Mouse (Mus musculus) Muller cell, postnatal 12 days (primary cell): ENCODE results near the gene Ppp4r3a.
"Not testable (repeated sequence)": the region's sequence is repeated elsewhere in the genome, so short reads cannot be mapped to it uniquely, and the experiment has no call there.

ENCODE experiments used
- DNase-seq: peaks from one replicate; pipeline ENCODE4 v3.0.0-alpha.2; 2015; ENCODE audit errors: inconsistent ontology term

Ppp4r3a gene

GRCm38 (mm10) chr12:101083076-101083838 lies at the start of gene Ppp4r3a:
Gene Ppp4r3a (minus strand): TSS chr12:101083702.
- DNase-seq = peak; percentile 97

DNA sequence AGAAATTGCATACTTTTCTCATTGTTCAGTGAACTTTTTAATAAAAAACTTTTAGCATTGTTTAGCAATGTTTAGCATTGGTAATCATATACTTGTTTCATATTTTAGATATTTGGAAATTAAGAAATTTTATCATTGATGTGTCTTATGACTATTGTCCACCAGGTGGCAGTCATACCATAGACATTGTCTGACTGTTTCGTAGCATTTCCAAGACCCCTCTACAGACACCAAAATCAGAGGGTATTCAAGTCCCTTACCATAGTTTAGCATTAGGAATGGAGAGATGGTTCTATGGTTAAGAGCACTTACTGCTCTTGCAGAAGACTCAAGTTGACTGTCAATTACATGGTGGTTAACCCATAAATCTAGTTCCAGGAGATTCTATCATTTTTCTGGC lies 39.5 kb upstream of the Ppp4r3a start:
- DNase-seq = peak; percentile 1

- DNase-seq = not testable (repeated sequence)
Observed at GRCm38 (mm10) chr12:101122066-101122465, 38.6 kb upstream of the Ppp4r3a start.

- DNase-seq = not testable (repeated sequence)
Observed at GRCm38 (mm10) chr12:101109794-101110585, 26.5 kb upstream of the Ppp4r3a start.

GRCm38 (mm10) chr12:101107722-101108121 lies 24.2 kb upstream of the Ppp4r3a start:
- no peak for DNase-seq

DNA sequence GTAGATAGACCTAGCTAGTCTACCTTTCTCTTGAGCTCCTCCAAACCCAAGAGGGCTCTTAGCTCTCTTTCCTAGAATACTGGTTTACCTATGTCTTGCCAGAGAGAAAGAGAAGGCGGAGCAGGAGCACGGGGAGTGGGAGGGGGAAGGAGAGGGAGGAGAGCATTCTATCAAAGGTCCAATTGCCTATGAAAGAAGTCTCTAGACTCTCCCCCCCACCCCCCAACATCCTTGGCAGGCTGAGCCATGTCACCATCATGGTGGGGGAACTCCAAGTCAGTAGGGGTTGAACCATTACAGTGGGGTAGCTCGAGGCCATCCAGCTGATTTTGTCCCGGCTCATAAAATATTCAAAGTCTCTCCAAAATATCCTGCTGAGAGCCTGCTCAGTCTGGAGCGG lies 22.1 kb upstream of the Ppp4r3a start:
- DNase-seq = no peak

GRCm38 (mm10) chr12:101102648-101103047 lies 19.1 kb upstream of the Ppp4r3a start:
- DNase-seq = no peak

DNA sequence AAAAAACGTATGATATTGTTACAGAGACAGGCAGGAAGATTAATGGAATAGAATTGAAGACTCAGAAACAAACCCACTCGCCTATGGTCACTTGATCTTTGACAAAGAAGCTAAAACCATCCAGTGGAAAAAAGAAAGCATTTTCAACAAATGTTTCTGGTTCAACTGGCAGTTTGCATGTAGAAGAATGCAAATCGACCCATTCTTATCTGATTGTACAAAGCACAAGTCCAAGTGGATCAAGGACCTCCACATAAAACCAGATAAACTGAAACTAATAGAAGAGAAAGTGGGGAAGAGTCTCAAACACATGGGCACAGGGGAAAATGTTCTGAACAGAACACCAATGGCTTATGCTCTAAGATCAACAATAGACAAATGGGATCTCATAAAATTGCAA lies 10.2 kb upstream of the Ppp4r3a start:
- DNase-seq = not testable (repeated sequence)

DNA sequence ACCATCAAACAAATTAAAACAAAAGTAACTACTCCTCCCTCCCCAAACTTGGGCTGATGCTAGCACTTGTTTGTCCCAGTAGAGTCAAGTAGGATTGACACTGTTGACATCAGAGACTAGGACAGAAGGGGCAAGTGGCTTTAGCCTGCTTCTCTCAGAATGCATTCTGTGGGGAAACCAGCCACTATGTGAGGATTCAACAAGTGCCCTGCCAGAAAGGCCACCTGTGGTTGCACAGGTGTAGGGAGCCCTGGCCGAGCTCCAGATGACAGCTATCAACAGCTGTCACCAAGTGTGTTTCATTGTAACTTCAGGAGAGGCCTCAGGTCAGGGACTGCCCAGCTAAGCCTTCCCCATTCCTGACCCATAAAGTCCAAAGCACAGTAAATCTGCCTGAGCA lies 6.5 kb upstream of the Ppp4r3a start:
- DNase-seq = no peak

- no peak for DNase-seq
Observed at GRCm38 (mm10) chr12:101087406-101087805, 3.9 kb upstream of the Ppp4r3a start.

DNA sequence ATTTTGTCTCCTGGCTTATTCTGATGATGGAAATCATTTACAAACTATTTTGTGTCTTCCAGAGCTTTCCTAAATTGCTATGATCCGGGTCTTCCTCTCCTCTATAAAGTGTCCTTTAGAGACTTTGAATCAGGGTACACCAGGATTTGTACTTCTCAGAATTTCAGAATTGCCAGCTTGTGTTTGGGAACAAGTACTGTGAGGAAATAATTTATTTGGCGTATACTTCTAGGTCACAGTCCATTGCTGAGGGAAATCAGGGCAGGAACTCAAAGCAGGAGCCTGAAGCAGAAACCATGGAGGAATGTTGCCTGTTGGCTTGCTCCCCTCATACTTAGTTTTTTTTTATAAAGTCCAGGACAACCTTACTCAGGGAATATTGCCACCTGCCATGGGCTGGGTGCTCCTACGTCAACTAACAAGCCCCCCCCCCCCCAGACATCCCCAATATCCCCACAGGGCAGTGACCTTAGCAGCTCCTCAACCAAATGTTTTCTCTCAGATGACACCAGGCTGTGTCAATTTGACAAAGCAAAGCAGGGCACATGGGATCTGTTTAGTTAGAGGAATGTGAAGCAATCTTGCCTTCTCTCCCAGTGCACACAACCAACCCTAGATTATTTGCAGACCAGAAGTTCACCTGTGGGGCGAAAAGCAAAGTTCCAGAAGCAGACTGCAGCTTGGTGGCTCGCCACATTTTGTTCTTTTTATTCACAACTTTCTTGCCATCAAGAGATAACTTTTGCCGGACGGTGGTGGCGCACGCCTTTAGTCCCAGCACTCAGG lies 1.6 kb upstream of the Ppp4r3a start:
- DNase-seq = no peak

DNA sequence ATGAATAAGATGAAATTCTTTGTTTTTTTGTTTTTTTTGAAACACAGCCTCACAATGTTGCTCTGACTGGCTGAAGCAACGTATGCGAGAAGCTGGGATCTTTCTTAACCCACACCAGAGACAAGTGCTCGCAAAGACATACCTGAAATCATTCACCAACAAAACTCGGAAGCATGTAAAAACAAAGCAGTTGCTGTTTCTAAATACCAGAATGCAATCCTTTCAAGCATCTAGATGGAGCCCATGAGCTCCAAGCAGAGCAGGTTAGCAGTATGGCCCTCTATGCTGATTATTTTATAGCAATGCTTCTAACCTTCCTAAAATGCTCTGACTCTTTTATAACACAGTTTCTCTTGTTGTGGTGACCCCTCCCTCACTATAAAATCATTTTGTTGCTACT lies 735 bp upstream of the Ppp4r3a start:
- no peak for DNase-seq

- DNase-seq = no peak
Observed at GRCm38 (mm10) chr12:101083839-101084195, 315 bp upstream of the Ppp4r3a start.

- peak; percentile 34 for DNase-seq
Observed at GRCm38 (mm10) chr12:101082296-101083075, 1.0 kb downstream of the Ppp4r3a start.

DNA sequence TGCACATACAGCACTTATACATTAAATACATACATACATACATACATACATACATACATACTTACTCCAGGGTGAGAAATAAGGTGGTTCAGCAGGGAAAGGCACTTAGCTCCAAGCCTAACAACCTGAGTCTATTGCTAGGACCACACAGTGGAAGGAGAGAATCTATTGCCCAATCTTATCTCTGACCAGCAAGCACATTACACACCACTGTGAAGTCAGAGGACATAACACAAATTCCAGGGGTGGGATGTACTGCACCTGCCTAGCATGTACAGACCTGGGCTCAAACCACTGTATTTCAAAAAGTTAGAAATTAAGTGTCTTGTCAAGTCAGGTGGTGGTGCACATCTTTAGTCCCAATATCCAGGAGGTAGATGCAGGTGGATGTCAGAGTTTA lies 5.5 kb downstream of the Ppp4r3a start:
- DNase-seq = no peak

- DNase-seq = no peak
Observed at GRCm38 (mm10) chr12:101075433-101075832, 8.1 kb downstream of the Ppp4r3a start.

DNA sequence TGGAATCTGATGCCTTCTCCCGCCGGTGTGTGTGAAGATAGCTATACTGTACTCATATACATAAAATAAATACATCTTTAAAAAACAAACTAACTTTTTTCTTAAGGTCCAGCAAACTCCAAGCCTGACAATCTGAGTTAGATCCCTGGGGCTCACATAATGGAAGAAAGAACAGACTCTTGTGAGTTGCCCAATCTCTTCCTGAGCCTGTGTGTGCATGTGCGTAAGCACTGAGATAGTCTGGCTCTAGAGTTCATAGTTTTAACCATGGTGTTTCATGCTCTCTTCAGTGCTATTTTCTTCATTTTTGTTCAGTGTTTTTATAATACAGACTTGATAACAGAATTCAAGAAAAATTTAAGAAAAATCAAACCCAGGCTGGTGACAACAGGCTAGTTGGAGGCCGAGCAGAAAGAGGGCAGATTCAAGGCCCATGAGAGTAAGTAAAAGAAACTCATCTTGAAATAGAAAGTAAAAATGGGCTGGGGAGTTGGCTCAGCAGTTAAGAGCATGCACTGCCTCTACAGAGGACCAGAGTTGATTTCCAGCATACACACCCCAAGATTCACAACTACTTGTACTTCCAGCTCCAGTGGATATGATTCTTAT lies 8.6 kb downstream of the Ppp4r3a start:
- no peak for DNase-seq

DNA sequence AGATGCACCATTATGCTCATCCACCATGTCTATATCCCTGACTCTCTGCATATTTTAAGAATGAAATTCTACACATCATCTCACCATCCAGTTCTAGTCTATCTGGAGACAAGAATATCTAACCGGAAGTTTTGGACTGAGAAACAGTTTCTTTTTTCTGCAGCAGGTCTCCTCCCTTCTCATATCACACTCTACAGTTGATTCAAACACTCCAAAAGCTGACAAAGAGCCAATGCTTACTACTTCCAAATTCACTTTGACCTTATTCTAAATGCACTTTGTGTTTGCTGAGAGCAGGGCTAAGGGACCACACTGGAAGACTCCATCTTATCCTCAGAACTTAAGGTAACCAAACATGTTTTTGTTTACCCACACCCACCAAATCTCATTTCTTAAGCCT lies 13.7 kb downstream of the Ppp4r3a start:
- DNase-seq = no peak

- DNase-seq = no peak
Observed at GRCm38 (mm10) chr12:101066329-101066728, 17.2 kb downstream of the Ppp4r3a start.

DNA sequence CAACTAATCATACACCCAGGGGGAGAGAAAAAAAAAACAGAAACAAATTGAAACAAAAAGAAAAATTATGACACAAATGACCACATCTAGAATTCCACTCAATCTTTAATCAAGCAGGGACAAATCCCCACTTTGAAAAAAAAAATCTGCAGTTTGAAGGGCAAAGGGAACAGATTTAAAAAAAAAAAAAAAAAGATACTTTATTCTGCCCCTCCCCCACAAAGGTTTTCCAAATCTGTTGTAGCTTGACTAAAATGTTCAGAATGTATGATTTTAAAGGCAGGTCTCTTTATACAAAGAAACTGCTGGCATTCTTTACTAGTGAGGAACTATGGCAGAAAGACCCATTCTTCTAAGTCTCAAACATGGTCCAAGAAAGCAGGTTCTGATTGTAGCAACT lies 43.5 kb downstream of the Ppp4r3a start:
- DNase-seq = no peak
